Mouse (Mus musculus): Measurements from ENCODE around the gene Ric8b.

GRCm38 (mm10) chr10:85007861-85008840 lies 90.7 kb downstream of the Ric8b start:
- TF ChIP-seq POLR2A (IDR thresholded peaks at IDR 0.05; ENCODE audit: borderline replicate concordance, extremely low read depth, insufficient read depth, insufficient read length, poor library complexity, severe bottlenecking) (no peak), CTCF (IDR thresholded peaks at IDR 0.05; ENCODE audit: borderline replicate concordance, extremely low read depth, insufficient read depth, insufficient read length) (no peak)

All from brain, embryonic 14.5 days (tissue).